Mouse (Mus musculus): ENCODE data around the gene Ciita.

Gene Ciita

GRCm38 (mm10) chr16:10474956-10475355 is 4.9 kb upstream of the Ciita start:
- DNase-seq (ENCODE audit: low spot score): no peak

- no peak for DNase-seq (ENCODE audit: low spot score)
Measured at GRCm38 (mm10) chr16:10475919-10476318, 3.9 kb upstream of the Ciita start.

- no peak for DNase-seq (ENCODE audit: low spot score)
Measured at GRCm38 (mm10) chr16:10482343-10482742, 2.5 kb downstream of the Ciita start.

GRCm38 (mm10) chr16:10486993-10487392 is 7.1 kb downstream of the Ciita start:
- DNase-seq (ENCODE audit: low spot score): no peak

GRCm38 (mm10) chr16:10487895-10488493 is 8.1 kb downstream of the Ciita start:
- DNase-seq (ENCODE audit: low spot score): no peak

- DNase-seq (ENCODE audit: low spot score): no peak
Measured at GRCm38 (mm10) chr16:10488769-10489481, 9.1 kb downstream of the Ciita start.

- DNase-seq (ENCODE audit: low spot score): no peak
Measured at GRCm38 (mm10) chr16:10489483-10489882, 9.6 kb downstream of the Ciita start.

GRCm38 (mm10) chr16:10489904-10490457 is 10.1 kb downstream of the Ciita start:
- no peak for DNase-seq (ENCODE audit: low spot score)

GRCm38 (mm10) chr16:10490503-10491150 is 10.8 kb downstream of the Ciita start:
- no peak for DNase-seq (ENCODE audit: low spot score)

- DNase-seq (ENCODE audit: low spot score): no peak
Measured at GRCm38 (mm10) chr16:10491716-10492115, 11.9 kb downstream of the Ciita start.

- DNase-seq (ENCODE audit: low spot score): no peak
Measured at GRCm38 (mm10) chr16:10492587-10492986, 12.7 kb downstream of the Ciita start.

- DNase-seq (ENCODE audit: low spot score): no peak
Measured at GRCm38 (mm10) chr16:10495824-10496298, 16.0 kb downstream of the Ciita start.

- no peak for DNase-seq (ENCODE audit: low spot score)
Measured at GRCm38 (mm10) chr16:10498096-10498602, 18.3 kb downstream of the Ciita start.

- no peak for DNase-seq (ENCODE audit: low spot score)
Measured at GRCm38 (mm10) chr16:10499122-10499521, 19.3 kb downstream of the Ciita start.

GRCm38 (mm10) chr16:10501865-10502264 is 22.0 kb downstream of the Ciita start:
- no peak for DNase-seq (ENCODE audit: low spot score)

- DNase-seq (ENCODE audit: low spot score): no peak
Measured at GRCm38 (mm10) chr16:10503058-10503457, 23.2 kb downstream of the Ciita start.

GRCm38 (mm10) chr16:10507445-10507844 is 27.6 kb downstream of the Ciita start:
- no peak for DNase-seq (ENCODE audit: low spot score)

GRCm38 (mm10) chr16:10508691-10509090 is 28.8 kb downstream of the Ciita start:
- no peak for DNase-seq (ENCODE audit: low spot score)

- DNase-seq (ENCODE audit: low spot score): no peak
Measured at GRCm38 (mm10) chr16:10510477-10511133, 30.7 kb downstream of the Ciita start.

GRCm38 (mm10) chr16:10511134-10511520 is 31.3 kb downstream of the Ciita start:
- no peak for DNase-seq (ENCODE audit: low spot score)

- no peak for DNase-seq (ENCODE audit: low spot score)
Measured at GRCm38 (mm10) chr16:10515953-10516572, 36.2 kb downstream of the Ciita start.

GRCm38 (mm10) chr16:10518030-10518429 is 38.2 kb downstream of the Ciita start:
- DNase-seq (ENCODE audit: low spot score): no peak
